Mouse (Mus musculus) liver, postnatal 0 days (tissue): ENCODE data around the gene Ppm1a.

Experiments used
- CTCF ChIP-seq: sonication (generic); IDR thresholded peaks from 2 replicates; pipeline ENCODE4 v1.5.1; 2016; ENCODE audit warnings: antibody characterized with exemption, low read depth
- EP300 ChIP-seq: IDR thresholded peaks from 2 replicates; pipeline ENCODE4 v1.6.1; 2016; ENCODE audit warnings: antibody characterized with exemption, low read depth, mild to moderate bottlenecking

- TF ChIP-seq CTCF (no peak), EP300 (no peak)
Observed at GRCm38 (mm10) chr12:72744803-72745360, 12.4 kb upstream of the Ppm1a start.
